Mouse (Mus musculus) embryonic facial prominence, embryonic 14.5 days (tissue): ENCODE results near the gene Rgs13. TPM values are rescaled to one million over a fixed set of nuclear protein-coding genes. Genes with fewer than 3 reads are reported as not detected.

Experiments used
- ATAC-seq: fragments of 200-750 bp; cut with Nextera tagmentation; 2 replicates; pipeline ENCODE4 v1.8.0; 2017; ENCODE audit warnings: low read depth, moderate number of reproducible peaks, moderate TSS enrichment
- DNase-seq: peaks from one replicate; pipeline ENCODE4 v3.0.0-alpha.2; 2015; ENCODE audit warnings: low spot score
- H3K27ac ChIP-seq: fragments of 300-500 bp; sonication (generic); replicated peaks from 2 replicates; pipeline ENCODE4 v1.5.1; 2014; ENCODE audit warnings: low read depth, mild to moderate bottlenecking, low read length, moderate library complexity
- H3K27me3 ChIP-seq: fragments of 300-500 bp; sonication (generic); replicated peaks from 2 replicates; pipeline ENCODE4 v1.6.1; 2014; ENCODE audit warnings: low read length; ENCODE audit not compliant: control insufficient read depth, insufficient read depth
- H3K36me3 ChIP-seq: fragments of 300-500 bp; sonication (generic); 2 replicates; pipeline ENCODE4 v1.6.1; 2014; ENCODE audit warnings: low read length, mixed read lengths; ENCODE audit not compliant: control insufficient read depth, insufficient read depth
- H3K4me1 ChIP-seq: fragments of 300-500 bp; sonication (generic); 2 replicates; pipeline ENCODE4 v1.6.1; 2014; ENCODE audit warnings: antibody characterized with exemption, low read length; ENCODE audit not compliant: control insufficient read depth, insufficient read depth
- H3K4me2 ChIP-seq: fragments of 300-500 bp; sonication (generic); 2 replicates; pipeline ENCODE4 v1.6.1; 2014; ENCODE audit warnings: low read depth, mild to moderate bottlenecking, low read length, moderate library complexity, mixed read lengths
- H3K4me3 ChIP-seq: fragments of 300-500 bp; sonication (generic); 2 replicates; pipeline ENCODE4 v1.5.1; 2014; ENCODE audit warnings: low read depth, mild to moderate bottlenecking, low read length
- H3K9ac ChIP-seq: fragments of 300-500 bp; sonication (generic); 2 replicates; pipeline ENCODE4 v1.6.1; 2014; ENCODE audit warnings: low read depth, mild to moderate bottlenecking, low read length, moderate library complexity, mixed read lengths
- H3K9me3 ChIP-seq: fragments of 300-500 bp; sonication (generic); 2 replicates; pipeline ENCODE4 v1.6.1; 2016; ENCODE audit warnings: low read length; ENCODE audit not compliant: control insufficient read depth
- WGBS: fragments of 180-500 bp; shearing (Covaris S2); extraction: QIAGEN DNeasy Blood & Tissue Kit; methylation state at CpG from one replicate; pipeline ENCODE4 v1.1.7; 2014; 5-methylcytosine and 5-hydroxymethylcytosine counted together
- polyA plus RNA-seq: library from polyadenylated mRNA; unstranded; fragments of >200 nt; fragmentation: Nextera tagmentation; extraction: Ambion mirVana; gene quantifications from 2 replicates; pipeline ENCODE4 v1.2.1, GENCODE M21; 2014

Rgs13 gene
- polyA plus RNA-seq, 1 experiment from 2014 or later, result 0.78 TPM

- WGBS, result 79% methylated on average over 1 of the region's 1 CpGs
- no peak for ATAC-seq
- no peak for DNase-seq
Observed at GRCm38 (mm10) chr1:144090410-144090809, 86.8 kb downstream of the Rgs13 start.

More at GRCm38 (mm10) chr1:144090410-144090809, 86.8 kb downstream of the Rgs13 start:
- Histone ChIP-seq H3K27ac (no peak overlapping the region), H3K4me1 (no peaks in the 10 kb centered on the region), H3K4me2 (no peak overlapping the region), H3K4me3 (no peak overlapping the region), H3K9ac (no peak overlapping the region), H3K9me3 (no peaks in the 10 kb centered on the region), H3K36me3 (no peaks in the 10 kb centered on the region), H3K27me3 (no peaks in the 10 kb centered on the region)

Other genes starting within 250 kb of the Rgs13 start
- gene Rgs2, start 173.2 kb downstream of the Rgs13 start, polyA plus RNA-seq, result 49.2 and 52.4 TPM in 2 replicates
- 0.50 TPM in 1 of 2 replicates, not detected in the other for gene Rgs1, start 71.9 kb upstream of the Rgs13 start, polyA plus RNA-seq